Mouse (Mus musculus) ES-E14 (cell line): ENCODE results near the gene Gm13539. TPM values are rescaled to one million over a fixed set of nuclear protein-coding genes. Genes with fewer than 3 reads are reported as not detected.

Experiments
- DNase-seq: peaks from one replicate; pipeline ENCODE4 v3.0.0-alpha.2; 2013; ENCODE audit warnings: low read depth, low spot score
- H3K27ac ChIP-seq: 2 replicates; pipeline ENCODE4 v1.5.1; 2012; ENCODE audit warnings: low read depth, mild to moderate bottlenecking, low read length, moderate library complexity, mixed read lengths; ENCODE audit not compliant: poor library complexity, insufficient read depth, severe bottlenecking
- H3K36me3 ChIP-seq: 2 replicates; pipeline ENCODE4 v1.6.1; 2012; ENCODE audit warnings: mild to moderate bottlenecking, low read length, moderate library complexity, mixed read lengths; ENCODE audit not compliant: control insufficient read depth, poor library complexity, insufficient read depth, severe bottlenecking
- H3K4me1 ChIP-seq, 2 experiments: fragments of 150-350 bp in 1 of 2; sonication (generic) in 1 of 2; 2 replicates each; pipeline ENCODE4 v1.6.1; 2012; ENCODE audit warnings: low read length in 2 of 2, mild to moderate bottlenecking in 1 of 2, mixed read lengths in 1 of 2; ENCODE audit not compliant: control insufficient read depth in 2 of 2, insufficient read depth in 2 of 2, poor library complexity in 1 of 2
- H3K4me3 ChIP-seq, 2 experiments: fragments of 150-350 bp in 1 of 2; sonication (generic) in 1 of 2; 2 replicates each; pipeline ENCODE4 v1.5.1; 2012; ENCODE audit warnings: low read length in 2 of 2, low read depth in 1 of 2, mild to moderate bottlenecking in 1 of 2, mixed read lengths in 1 of 2; ENCODE audit not compliant: insufficient read depth in 1 of 2, poor library complexity in 1 of 2, severe bottlenecking in 1 of 2
- H3K9ac ChIP-seq: 2 replicates; pipeline ENCODE4 v1.6.1; 2012; ENCODE audit warnings: low read depth, mild to moderate bottlenecking, low read length, mixed read lengths; ENCODE audit not compliant: poor library complexity, insufficient read depth, severe bottlenecking
- H3K9me3 ChIP-seq: fragments of 150-350 bp; sonication (generic); 2 replicates; pipeline ENCODE4 v1.6.1; 2012; ENCODE audit warnings: low read depth, mild to moderate bottlenecking, low read length; ENCODE audit not compliant: control insufficient read depth, insufficient read depth
- CHD2 ChIP-seq: IDR thresholded peaks from 2 replicates; pipeline ENCODE4 v1.6.1; 2014; ENCODE audit warnings: mild to moderate bottlenecking, low read depth, low read length, inconsistent platforms
- HCFC1 ChIP-seq: IDR thresholded peaks from 2 replicates; pipeline ENCODE4 v1.6.1; 2012; ENCODE audit warnings: low read length, inconsistent platforms, borderline replicate concordance; ENCODE audit not compliant: insufficient read depth
- MAFK ChIP-seq: IDR thresholded peaks from 2 replicates; pipeline ENCODE4 v1.6.1; 2014; ENCODE audit warnings: mild to moderate bottlenecking, low read depth, low read length, inconsistent platforms; ENCODE audit not compliant: insufficient read depth
- ZC3H11A ChIP-seq: IDR thresholded peaks from 2 replicates; pipeline ENCODE4 v1.6.1; 2012; ENCODE audit warnings: low read depth, mild to moderate bottlenecking, inconsistent platforms, low read length, borderline replicate concordance
- ZNF384 ChIP-seq: IDR thresholded peaks from 2 replicates; pipeline ENCODE4 v1.6.1; 2012; ENCODE audit warnings: low read depth, low read length, inconsistent platforms
- in situ Hi-C, 2 experiments: fragments of 600-800 bp; cut with MboI; formaldehyde crosslinking; loops; one replicate each; pipeline ENCODE4 v1.15.1; 2025; ENCODE audit warnings: low sequenced_read_pairs in 2 of 2, inconsistent platforms in 1 of 2; ENCODE audit not compliant: unreplicated experiment in 2 of 2
- total RNA-seq: library from RNA; depleted of rRNA; stranded (reverse); fragments of 300-350 nt; gene quantifications from 2 replicates; pipeline ENCODE4 v1.2.3, GENCODE M21; 2012

Gm13539 gene
- total RNA-seq, 1 experiment: not detected

DNA sequence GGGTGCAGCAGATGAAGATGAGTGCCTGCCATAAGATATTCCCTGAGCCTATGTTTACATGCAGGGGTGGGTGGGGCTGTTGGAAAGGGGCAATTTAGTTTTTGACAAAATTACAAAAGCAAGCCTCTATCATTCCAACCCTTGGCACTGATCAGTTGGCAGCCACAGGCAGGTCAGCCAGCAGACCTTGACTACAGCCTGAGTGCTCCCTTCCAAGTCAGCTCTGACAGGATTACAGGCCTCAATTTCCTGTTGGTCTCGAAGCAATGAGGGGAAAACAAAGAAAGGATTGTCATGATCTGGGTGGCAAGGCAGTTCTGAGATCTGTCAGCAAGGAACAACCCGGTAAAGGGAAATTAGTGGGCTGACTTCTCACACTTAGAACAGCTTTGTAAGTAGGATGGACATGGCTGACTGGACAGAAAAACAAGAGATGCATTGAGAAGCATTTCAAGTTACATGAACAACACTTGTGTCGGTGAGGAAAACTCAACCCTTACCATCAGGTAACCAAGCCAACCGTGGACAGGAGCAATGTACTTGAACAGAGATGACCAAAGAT is 23.9 kb upstream of the Gm13539 start:
- in situ Hi-C loops: no loop called here
- TF ChIP-seq CHD2 (no peak), ZNF384 (no peak), MAFK (no peak), ZC3H11A (no peak), HCFC1 (no peak)
- no peak for DNase-seq
- H3K9ac ChIP-seq: no peak overlapping the region
- no peaks in the 10 kb centered on the region for H3K9me3 ChIP-seq
- no peak overlapping the region for H3K27ac ChIP-seq
- no peaks in the 10 kb centered on the region for H3K4me1 ChIP-seq
- no peaks in the 10 kb centered on the region for H3K36me3 ChIP-seq
- H3K4me3 ChIP-seq: no peak overlapping the region

DNA sequence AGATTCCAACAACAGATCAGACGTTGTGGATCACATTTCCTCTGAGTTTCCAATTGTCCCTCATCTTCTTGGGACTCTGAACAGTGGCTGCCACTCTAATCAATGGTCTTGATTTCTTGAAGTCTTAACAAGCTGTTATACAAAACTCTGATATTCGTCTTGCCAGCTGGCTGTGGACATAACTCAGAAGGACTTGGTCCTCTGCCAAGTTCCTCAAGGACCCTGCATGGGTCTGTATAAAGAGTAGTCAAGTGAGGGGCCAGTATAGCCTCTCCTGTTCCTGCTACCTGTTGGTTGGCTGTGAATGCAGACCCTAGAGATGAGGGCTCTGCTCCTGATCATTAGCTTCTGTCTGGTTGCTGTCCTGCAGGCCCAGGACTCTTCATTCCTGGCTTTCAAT is 16.8 kb upstream of the Gm13539 start, which contains the start of gene Lcn3:
Gene Lcn3 (plus strand): TSS at position 301 of the 400 bp plus-strand sequence.
- Histone ChIP-seq H3K4me1 (no peaks in the 10 kb centered on the region), H3K36me3 (no peaks in the 10 kb centered on the region), H3K4me3 (no peak within 1 kb of the TSS), H3K27ac (no peak within 1 kb of the TSS), H3K9me3 (no peaks in the 10 kb centered on the region), H3K9ac (no peak within 1 kb of the TSS)
- DNase-seq: no peak
- TF ChIP-seq MAFK (no peak), ZC3H11A (no peak), ZNF384 (no peak), CHD2 (no peak), HCFC1 (no peak)
- in situ Hi-C loops: no loop called here

DNA sequence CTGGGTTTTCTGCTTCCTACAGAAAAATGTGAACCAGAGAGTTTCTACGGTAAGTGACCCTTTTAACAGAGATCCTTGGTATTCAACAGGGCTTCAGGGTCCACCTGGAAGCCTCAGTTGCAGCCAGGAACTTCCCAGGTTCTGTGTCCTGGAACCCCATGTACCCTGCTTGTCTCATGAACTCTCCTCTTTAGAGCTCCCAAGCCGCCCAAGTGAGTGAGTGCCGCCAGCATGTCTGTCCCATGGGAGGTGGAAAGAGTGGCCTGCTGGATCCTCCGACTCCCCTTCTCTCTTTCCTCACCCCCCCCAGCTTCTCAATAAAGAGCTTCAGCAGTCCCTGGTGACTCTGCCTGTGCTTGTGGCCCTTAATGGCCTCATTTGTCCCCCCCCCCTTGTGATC is 14.3 kb upstream of the Gm13539 start:
- DNase-seq: no peak

DNA sequence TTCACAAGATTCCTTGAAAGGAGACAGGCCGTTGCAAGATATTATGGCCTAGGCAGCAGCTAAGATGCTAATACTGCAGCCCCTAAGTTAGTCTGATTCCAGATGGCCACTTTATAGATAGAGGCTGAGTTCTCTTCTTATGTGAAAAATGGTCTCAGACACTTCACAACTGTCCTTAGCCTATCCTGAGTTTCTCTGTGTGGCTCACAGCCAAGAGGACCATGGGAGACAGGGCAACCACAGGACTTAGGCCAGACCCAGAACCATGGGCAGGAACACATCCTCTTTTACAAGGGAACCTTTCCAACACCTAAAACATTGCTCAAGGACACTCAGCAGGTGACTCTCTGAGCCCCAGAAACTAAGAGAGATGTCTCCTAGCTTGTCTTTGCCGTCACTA is 8.6 kb upstream of the Gm13539 start:
- Histone ChIP-seq H3K9ac (no peak overlapping the region), H3K4me3 (no peak overlapping the region), H3K27ac (no peak overlapping the region), H3K36me3 (no peaks in the 10 kb centered on the region), H3K4me1 (no peaks in the 10 kb centered on the region), H3K9me3 (no peaks in the 10 kb centered on the region)
- in situ Hi-C loops: no loop called here
- TF ChIP-seq ZC3H11A (no peak), HCFC1 (no peak), MAFK (no peak), ZNF384 (no peak), CHD2 (no peak)
- DNase-seq: no peak

More for the DNA sequence above, 14.3 kb upstream of the Gm13539 start:
- in situ Hi-C loops: no loop called here
- no peaks in the 10 kb centered on the region for H3K4me1 ChIP-seq
- no peak overlapping the region for H3K4me3 ChIP-seq
- no peak overlapping the region for H3K9ac ChIP-seq
- H3K36me3 ChIP-seq: no peaks in the 10 kb centered on the region
- H3K9me3 ChIP-seq: no peaks in the 10 kb centered on the region
- TF ChIP-seq MAFK (no peak), HCFC1 (no peak), CHD2 (no peak), ZC3H11A (no peak), ZNF384 (no peak)
- no peak overlapping the region for H3K27ac ChIP-seq

DNA sequence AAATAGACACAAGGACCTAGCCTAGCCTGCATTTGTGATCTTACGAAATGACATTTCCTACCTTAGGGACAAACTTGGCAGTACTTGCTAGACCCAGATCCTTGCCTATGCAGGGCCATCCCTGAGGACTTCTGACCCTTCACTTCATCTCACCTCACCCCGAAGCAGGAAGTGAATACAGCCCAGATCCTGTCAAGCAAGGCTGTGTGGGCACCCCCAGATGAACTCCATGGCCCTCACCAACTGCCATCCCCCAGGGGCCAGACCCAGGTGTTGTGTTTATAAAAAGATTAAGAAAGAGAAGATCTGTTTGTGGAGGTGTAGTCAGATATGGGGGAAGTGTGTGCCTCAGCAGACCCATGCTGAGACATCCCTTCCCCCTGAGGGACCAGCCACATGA is 7.4 kb upstream of the Gm13539 start:
- DNase-seq: no peak
- in situ Hi-C loops: no loop called here
- H3K9me3 ChIP-seq: no peaks in the 10 kb centered on the region
- H3K36me3 ChIP-seq: no peaks in the 10 kb centered on the region
- H3K9ac ChIP-seq: no peak overlapping the region
- no peak for TF ChIP-seq ZC3H11A
- no peak overlapping the region for H3K27ac ChIP-seq
- H3K4me3 ChIP-seq: no peak overlapping the region
- H3K4me1 ChIP-seq: no peaks in the 10 kb centered on the region
